Mouse (Mus musculus): ENCODE data around the gene Hs3st2.

The Hs3st2 gene

DNA sequence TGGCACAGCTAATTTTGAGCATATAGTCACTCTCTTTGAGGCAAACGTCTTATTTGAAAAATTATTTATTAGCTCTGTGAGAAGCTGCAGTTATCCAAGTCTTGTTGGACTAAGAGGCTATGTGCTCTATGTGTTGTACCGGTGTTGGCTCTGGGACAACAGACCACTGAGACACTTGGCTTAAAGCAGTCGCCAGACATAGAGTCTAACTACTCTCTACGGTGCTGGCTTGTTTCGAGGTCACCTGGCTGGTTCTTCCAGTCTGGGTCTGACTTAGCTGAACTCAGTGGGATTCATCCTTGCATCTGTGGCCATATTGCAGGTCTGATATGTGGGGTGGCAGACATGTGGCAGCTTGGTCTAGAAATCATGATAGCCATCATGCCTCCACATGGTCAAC is 72.8 kb downstream of the Hs3st2 start:
- DNase-seq: no peak

DNA sequence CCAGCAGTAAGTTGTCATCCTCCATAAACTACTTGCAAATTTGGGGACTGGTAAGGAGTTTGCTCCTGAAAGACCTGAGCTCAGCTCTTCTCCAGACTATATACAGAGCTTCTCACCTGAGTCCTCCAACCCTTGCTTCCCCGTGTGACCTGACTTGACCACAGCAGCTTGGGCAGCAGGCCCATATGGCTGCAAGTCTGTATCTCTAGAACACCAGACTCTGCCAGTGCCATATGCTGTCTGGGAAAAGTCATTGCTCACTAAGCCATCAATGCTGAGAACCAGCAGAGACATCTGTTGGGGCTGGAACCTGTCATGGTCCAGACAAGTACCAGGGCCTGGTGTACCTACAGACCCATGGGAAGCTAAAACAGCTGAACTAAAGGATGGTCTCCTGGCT is 73.5 kb downstream of the Hs3st2 start:
- DNase-seq: no peak

DNA sequence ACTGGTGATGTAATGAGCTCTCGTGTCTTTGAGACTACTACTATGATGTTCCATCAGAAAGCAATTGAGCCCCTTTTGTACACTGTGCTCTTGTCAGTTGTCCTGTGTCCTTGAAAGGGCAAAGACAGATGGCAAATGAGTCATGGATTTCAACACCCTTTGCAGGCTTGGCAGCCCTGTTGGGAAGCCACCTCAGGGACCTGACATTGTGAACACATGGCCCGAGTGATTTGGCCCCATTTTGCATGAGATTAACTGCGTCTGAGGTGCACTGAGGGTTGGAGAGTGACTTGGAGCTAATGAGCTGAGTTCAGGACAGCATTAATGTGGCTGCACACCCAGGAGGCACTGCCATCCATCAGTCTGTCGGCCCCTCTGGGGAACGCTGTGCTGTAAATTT is 74.7 kb downstream of the Hs3st2 start:
- DNase-seq: no peak

DNA sequence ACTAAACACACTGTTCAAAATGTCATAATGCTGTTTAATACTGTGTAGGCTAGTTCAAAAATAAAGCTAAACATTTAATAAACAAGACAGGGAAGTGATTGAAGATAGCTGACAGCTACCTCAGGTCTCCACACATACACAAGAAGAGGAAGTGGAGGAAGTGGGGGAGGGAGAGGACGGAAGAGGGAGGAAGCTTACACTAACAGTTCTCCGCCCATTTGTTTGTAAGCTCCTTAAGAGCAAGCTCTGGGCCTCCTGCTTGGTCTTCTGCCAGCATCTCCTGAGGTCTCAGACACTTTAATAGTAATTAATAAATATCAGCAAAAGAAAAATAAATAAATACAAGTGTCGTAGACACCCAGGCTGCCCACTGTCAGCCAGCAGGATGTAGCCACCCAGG is 77.8 kb downstream of the Hs3st2 start:
- no peak for DNase-seq

DNA sequence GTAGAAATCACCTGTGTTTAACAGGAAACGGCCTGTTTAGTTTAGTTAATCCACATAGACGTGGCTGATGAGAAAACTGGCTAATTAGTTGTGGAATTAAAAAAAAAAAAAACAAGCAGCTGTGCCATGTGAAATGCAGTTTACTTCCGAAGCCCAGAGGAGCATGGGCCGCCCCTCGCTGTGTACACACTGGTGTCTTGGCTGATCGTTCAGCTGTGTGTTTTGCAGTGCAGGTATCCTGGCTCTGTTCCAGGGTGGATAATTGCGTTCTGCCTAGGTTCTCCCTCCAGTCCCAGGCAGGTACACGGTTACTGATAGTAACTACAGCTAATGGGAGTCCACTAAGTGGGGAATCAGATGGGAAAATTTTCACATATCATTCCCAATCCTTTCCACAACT is 86.6 kb downstream of the Hs3st2 start:
- DNase-seq: no peak

DNA sequence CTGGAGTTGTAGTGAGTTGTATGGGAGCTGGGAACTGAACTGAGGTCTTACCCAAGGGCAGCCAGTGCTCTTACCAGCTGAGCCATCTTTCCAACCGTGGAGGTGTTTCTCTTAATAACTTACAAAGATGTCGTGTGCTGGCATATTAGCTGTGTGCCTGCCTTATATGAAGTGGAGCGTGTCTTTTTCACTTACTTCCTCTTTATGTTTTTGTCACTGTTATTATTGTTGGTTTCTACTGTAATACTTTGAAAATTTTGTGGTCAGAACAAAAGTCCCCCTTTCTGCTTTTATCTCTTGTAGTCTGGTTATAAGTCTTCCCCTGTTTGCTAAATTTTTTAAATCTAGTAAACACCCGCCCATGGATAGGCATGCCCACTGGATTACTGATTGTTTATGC is 88.4 kb downstream of the Hs3st2 start:
- no peak for DNase-seq

DNA sequence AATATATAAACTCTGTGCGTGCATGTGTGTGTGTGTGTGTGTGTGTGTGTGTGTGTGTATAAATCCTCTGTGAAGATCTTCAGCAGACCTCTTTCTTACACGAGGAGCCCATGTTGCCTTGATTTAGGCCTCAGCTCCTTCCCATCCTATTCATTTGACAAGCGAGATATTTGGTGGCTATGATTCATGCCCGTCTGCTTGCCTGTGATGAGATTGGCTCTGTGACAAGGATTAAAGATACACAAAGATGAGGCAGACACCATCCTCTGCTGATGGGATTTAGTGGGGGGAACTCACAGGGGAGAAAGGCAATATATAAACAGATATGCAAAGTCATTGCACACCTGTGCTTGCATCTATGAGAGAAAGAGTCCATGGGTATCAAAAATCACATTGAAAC is 92.9 kb downstream of the Hs3st2 start:
- no peak for DNase-seq

DNA sequence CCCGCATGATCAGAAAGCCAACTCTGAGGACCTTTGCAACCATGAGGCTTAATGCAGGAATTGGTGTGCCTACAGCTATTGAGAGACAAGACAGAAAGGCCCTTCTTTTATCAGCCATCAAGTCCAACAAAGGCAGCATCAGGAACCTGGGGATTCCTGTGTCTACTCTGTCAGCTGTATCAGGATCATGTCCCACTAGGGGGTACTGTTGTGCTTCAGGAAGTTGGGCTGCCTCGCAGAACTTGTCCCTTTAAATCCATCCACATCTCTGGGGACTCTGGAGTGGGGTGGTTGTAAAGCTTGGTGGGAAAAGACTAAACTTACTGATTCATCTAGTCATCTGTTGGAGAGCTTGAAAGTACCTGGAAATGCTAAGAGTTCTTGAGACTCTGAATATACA is 93.6 kb downstream of the Hs3st2 start:
- DNase-seq: peak; percentile 40

DNA sequence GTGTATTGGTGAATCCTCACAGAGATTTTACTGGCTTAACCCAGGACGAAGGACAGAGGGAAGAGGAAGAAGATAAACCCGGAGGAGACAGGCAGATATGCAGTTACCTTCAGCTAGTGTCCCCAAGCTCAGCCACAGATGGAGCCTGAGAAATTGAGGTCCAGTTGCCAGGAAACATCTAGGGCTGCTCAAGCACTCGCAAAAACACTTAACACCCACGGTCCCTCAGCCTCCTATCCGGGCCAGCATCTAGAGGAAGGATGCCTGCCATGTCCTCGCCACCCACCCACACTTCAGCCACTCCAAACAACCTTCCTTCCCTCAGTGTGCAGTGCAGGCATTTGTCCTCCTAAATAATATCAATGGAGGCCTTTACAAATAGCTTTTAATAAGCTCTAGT is 95.6 kb downstream of the Hs3st2 start:
- no peak for DNase-seq

DNA sequence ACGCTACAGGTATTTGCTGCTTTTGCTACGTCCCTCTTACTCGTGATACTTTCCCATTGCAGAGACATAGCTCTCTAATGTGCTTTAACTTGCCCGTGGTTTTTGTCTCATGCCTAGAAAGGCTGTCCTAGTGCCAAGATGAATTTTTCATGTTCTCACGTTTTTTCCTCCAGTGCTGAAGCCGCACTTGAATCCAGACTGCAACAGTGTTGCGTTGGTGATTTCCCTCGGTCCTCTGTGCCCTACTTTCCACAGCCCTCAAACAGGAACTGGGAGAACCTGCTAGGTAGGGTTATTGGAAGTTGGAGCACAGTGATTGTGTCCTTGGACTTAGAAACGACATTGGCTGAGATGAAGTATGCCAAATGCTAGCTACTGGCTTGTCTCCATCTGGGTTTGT is 97.7 kb downstream of the Hs3st2 start:
- no peak for DNase-seq

DNA sequence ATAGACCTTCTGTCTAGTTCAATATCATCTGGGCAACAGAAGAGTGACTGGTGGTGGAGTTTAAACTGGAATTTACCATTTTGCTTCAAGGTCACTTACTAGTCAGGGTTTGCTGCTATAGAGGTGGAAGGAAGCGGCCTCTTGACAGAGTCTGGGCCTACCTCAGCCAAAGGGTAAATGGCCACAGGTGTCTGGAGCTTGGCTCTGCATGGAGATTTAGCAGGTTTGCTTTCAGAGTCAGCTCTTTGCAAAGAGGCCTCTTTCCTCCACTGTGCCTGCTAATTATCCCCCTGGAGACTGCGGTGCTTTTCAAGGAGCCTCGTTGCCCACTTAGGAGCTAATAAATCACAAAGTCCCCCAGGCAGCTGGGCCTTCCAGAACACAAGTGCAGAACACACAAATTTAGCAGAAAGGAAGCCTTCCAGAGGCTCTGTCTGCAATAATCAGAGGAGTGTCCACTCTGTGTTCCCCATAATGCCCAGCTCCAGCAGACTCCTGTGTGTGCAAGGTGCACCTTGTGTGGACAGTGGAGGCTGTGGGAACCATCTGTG is 99.9 kb downstream of the Hs3st2 start:
- no peak for DNase-seq

DNA sequence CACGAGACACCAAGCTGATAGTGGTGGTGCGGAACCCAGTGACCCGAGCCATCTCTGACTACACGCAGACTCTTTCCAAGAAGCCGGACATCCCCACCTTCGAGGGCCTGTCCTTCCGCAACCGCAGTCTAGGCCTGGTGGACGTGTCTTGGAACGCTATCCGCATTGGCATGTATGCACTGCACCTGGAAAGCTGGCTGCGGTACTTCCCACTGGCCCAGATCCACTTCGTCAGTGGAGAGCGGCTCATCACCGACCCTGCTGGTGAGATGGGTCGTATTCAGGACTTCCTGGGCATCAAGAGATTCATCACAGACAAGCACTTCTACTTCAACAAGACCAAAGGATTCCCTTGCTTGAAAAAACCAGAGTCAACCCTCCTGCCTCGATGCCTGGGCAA is 108.9 kb downstream of the Hs3st2 start:
- no peak for DNase-seq

DNA sequence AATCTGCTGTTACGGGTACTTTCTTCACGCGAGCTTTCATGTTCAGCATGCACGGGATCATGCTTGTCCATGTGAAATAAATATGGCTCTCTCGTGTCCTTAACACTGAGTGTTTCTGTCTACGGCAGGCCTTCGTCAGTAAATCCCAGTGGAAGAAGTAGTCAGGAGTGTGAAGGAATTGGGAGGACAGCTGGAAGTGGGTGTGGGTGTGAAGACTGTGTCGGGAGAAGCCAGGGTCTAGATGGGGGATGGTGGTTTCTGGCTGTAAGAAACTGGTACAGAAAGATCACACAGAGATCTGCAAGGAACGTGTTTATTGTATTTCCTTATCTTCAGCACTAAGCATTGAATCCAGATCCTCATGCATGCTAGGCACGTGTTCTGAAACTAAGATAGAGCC is 110.0 kb downstream of the Hs3st2 start:
- DNase-seq: no peak

DNA sequence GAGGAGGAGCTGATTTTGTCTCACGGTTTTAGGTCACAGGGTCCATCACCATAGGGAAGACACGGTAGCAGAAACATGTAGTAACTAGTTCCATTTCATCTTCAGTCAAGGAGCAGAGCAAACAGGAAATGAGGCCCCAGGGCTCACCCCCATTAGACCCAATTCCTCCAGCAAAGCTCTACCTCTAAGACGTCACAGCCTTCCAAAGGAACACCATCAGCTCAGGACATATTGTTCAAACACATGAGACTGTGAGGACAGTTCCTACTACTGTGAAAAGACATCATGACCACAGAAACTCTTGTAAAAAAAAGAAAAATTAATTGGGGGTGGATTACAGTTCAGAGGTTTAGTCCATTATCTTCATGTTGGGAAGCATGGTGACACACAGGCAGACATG is 125.1 kb downstream of the Hs3st2 start:
- no peak for DNase-seq

DNA sequence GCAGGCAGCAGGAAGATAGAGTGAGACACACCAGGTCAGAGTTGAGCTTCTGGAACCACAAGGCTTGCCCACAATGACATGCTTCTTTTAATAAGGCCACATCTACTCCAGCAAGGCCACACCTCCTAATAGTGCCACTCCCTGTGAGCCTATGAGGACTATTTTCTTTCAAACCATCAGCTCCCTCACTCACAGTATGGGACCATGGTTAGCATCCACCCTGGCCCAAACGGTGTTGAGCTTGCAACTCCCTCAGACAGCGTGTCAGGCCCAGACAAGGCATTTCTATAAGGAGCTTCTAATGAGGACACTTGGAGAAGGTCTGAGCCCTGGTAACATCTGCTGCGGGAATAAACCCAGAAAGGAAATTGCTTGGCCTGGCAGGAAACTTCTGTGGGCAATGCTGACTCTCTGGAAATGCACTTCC is 125.5 kb downstream of the Hs3st2 start:
- no peak for DNase-seq

DNA sequence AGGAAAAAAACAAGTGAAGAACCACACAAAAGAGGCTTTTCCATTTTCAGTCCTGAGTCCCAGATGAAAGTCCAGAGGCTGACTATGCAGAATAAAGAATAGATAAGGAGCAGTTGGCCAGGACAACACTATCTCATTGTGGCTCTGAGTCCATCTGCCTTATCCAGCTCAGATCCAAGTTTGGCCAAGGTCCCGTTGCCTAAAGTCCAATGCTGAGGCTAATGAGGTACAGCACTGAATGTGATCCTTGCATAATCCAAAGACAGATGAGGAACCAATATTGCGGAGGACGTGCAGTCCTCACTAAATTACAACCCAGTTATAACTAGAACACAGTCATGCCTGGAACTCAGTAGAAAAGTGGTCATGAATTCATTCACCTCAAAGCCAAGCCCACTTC is 130.5 kb downstream of the Hs3st2 start:
- DNase-seq: no peak

DNA sequence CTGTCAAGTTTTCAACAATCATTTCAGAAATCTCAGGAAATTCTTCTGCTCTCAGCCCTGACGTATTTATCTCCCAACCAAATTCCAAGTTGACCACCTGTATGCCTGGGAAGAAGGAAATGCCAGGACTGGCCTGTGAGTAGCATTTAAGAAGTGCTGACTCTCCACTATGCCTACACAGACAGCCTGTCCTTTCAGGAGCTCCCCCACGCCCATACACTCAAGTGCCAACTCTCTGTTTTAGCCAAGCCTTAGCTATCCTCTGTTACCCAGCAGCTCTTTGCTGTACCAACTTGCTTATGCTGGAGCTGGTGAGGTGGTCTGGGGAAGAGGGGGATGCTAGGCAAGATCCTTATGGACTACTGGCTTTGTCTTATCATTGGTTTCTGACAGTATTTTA is 137.4 kb downstream of the Hs3st2 start:
- no peak for DNase-seq

DNA sequence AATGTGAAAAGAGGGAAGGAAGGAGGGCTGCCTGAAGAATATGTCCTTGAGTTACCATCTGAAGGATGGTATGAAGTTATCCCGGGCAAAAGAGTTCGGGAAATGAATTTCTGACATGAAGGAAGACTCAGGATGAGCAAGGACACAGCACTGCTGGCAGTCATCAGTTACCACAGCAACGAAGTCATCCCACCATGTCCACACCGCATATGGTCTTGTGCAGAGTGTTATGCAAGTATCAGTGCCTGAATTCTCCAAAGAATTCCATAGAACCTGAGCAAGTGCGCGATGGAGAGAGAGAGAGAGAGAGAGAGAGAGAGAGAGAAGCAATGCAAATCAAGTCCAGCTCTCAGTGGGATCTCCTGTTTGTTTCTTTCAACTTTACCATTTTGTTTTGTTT is 142.0 kb downstream of the Hs3st2 start:
- no peak for DNase-seq

DNA sequence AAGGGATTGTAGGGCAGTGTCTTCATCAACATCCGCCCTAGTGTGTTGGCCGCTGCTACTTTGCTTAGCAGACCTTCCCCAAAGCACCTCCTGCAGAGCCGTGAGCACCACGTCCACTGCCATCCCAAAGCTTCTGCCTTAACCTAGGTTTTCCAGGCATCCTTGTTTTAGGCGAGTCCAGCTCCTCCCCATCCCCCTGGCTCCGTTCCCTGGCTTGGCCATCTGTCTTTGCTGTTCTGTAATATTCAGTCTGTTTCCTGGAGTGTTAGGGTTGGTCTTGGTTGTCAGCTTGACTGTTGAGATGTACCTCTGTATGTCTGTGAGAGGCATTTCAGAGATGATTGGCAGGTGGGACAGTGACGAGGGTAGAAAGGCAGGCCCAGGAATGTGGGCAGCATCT is 142.7 kb downstream of the Hs3st2 start:
- DNase-seq: peak; percentile 19

DNA sequence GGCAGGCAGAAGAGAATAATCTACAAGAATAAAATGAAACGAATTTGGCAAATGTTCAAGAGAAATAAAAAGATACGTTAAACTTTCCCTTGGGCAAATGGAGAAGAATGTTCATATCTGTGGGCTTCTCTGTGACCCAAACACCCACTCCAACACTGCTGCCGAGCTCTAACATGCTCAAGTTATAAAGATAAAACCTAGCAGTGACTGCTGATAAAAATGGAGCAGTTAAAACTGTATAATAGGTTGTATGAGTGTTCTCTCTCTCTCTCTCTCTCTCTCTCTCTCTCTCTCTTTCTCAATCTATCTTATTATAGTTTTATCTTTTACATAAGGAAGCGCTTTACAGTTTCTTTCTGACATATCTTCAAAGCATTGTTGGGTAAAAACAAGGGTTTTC is 144.3 kb downstream of the Hs3st2 start:
- DNase-seq: no peak

DNA sequence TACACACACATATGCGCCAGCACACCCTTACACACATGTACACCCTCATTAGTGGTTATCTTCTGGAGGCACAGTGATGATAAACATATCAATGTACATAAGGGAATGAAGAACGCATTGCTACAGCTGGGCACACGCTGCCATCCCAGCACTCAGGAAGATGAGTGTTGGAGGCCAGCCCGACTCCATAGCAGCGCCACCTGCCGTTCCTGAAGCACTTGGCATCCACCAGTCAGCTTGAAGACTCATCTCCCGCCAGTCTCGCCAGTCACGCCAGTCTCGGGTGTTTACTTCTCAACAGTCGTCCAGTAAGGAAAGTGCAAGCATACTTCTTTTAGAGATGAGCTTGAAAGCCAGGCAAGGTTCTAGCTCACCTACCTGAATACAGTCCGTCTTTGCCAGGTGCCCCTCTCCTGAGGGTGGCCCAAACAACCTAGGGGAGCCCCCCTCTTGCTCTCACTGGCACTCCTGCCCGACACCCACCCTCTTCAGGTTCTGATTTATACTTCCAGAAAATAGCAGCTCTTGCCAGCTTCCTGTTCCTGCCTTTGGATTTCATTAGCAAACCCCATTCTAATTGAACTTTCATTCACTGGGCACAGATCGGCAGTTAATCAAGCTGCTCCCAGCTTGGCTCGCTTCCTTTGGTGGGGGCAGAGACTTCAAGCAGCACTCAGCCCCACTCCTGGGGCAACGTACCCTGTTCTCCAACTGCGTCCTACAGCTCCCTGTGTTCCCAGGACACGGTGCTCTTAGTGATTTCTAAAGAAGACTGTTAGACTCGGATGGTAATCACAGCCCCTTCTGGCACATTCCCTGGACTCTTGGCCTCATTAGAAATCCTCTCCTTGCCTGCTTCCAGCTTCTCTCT is 148.0 kb downstream of the Hs3st2 start:
- DNase-seq: peak; percentile 77

DNA sequence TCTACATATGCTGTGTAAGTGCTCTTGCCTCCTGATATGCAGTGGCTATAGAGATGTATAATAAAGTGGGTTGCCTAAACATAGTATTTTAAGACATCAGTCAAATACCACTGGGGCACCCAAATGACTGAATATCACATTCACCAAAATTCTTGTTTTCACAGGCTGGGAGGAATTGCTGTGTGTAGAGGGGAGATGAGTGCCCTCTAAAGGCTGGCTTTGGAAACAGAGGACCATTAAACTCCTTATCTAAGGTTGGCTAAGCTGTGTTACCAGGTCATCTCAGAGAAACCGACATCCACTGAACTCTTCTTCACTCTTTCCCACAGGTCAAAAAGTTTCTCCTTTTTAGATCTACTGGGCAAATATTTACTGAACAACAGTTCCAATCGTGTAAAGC is 150.8 kb downstream of the Hs3st2 start:
- DNase-seq: no peak

DNA sequence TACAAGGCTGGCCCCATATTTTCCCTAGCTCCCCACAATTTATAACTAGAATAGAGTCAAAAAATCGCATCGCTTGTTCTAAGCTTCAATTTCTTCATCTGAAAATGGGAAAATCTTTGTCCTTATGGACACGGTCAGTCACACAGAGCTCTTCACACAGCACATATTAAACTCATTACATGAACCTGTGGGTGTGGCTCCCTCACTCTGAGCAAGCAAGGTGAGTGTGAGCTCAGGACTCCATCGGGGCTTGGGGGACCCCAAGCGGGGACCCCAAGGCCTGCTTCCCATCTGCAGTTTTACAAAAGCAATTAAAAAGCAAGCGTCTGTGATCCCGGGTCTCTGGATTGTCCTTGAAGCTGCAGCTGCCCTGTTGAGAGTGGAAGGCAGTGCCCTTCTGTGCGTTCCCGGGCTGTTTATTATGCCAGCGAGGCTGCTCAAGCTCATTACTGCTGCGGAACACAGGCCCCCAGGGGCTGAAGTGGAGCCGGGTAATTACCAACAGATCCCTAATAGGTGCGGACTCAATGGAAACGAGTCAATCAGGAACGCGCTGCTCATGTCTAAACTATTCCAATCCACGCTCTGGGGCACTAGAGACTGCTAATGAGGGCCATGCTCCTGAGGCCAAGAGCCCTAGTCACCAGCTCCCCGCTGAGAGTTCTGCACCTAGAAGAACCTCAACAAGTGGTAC is 157.8 kb downstream of the Hs3st2 start:
- DNase-seq: no peak
